Mouse (Mus musculus) bone marrow, adult 2 months (tissue): ENCODE results near the gene Ppm1a. TPM values are rescaled to one million over a fixed set of nuclear protein-coding genes. Genes with fewer than 3 reads are reported as not detected.

Experiments
- H3K27ac ChIP-seq: fragments of 200-500 bp; 2 replicates; pipeline ENCODE4 v1.5.1; 2012; ENCODE audit warnings: low read depth, mild to moderate bottlenecking, control low read depth, inconsistent platforms, low read length; ENCODE audit not compliant: control insufficient read depth, poor library complexity, insufficient read depth
- H3K4me1 ChIP-seq: fragments of 200-500 bp; 2 replicates; pipeline ENCODE4 v1.6.1; 2011; ENCODE audit warnings: low read length; ENCODE audit not compliant: control insufficient read depth, insufficient read depth
- H3K4me3 ChIP-seq: fragments of 200-500 bp; replicated peaks from 2 replicates; pipeline ENCODE3; 2011; ENCODE audit warnings: mild to moderate bottlenecking, low read depth, low read length, control low read depth; ENCODE audit not compliant: control insufficient read depth
- CTCF ChIP-seq: fragments of 200-500 bp; IDR thresholded peaks from 2 replicates; pipeline ENCODE4 v1.5.1; 2011; ENCODE audit warnings: low read length, control low read depth; ENCODE audit not compliant: control insufficient read depth, insufficient read depth
- POLR2A ChIP-seq: fragments of 200-500 bp; IDR thresholded peaks from 2 replicates; pipeline ENCODE4 v1.6.1; 2011; ENCODE audit warnings: low read depth, mild to moderate bottlenecking, control low read depth, low read length, borderline replicate concordance; ENCODE audit not compliant: control insufficient read depth
- WGBS: fragments of 180-500 bp; shearing (Covaris S2); methylation state at CpG from one replicate; pipeline ENCODE4 v1.1.7; 2018; 5-methylcytosine and 5-hydroxymethylcytosine counted together
- polyA plus RNA-seq: library from polyadenylated mRNA; stranded (reverse); fragments of >200 nt; gene quantifications from 2 replicates; pipeline ENCODE4 v1.2.4, GENCODE M21; 2011; ENCODE audit warnings: low replicate concordance; ENCODE audit not compliant: missing spikeins, insufficient read depth, insufficient read length

Gene Ppm1a
- polyA plus RNA-seq, 1 experiment = 41.7 TPM

DNA sequence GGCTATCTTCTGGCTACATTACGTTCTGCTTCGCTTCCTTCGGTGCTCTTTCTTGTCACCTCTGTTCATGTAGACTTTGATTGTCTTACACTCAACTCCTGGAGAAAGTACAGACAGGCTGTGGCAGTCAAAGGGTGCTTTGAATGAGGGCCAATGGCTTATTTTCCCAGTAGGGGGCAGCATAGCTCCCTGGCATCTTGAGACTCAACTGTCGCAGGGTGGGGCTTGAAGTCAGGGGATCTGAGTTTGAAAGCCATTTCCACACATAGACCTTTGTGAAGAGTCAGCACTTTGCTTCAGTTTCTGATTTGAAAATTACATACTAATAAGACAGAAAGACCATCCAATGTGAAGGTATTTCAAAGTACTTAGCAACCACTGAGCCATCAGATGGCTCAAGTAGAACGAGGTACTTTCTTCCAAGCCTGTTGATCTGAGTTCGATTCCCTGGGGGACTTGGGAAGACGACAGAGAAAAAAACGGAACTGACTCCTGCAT is 78.3 kb downstream of the Ppm1a start:
- H3K4me3 ChIP-seq = no peak overlapping the region
- TF ChIP-seq CTCF (no peak), POLR2A (no peak)
- no peak overlapping the region for H3K27ac ChIP-seq
- 72% methylated on average over 8 of the region's 8 CpGs for WGBS
- H3K4me1 ChIP-seq = no peaks in the 10 kb centered on the region

DNA sequence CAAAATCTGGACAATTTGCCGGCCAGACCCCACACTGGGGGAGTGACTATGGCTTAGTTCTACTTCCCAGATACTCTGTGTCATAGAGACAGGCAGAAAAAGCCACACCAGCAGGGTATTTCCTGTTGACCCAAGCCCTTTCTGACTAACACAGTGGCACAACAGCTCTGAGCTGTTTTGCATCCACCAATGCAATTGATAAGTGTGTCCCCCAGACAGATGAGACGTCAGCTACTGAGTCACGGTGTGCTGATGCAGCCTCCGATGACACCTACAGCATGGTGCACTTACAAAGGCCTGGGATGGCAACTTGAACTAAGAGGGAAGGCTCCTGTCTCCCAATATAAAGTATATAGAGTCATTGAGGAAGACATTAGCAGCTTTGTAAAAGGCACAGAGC is 80.0 kb downstream of the Ppm1a start:
- Histone ChIP-seq H3K4me3 (no peak overlapping the region), H3K27ac (no peak overlapping the region), H3K4me1 (no peaks in the 10 kb centered on the region)
- TF ChIP-seq POLR2A = no peak
- no peak for TF ChIP-seq CTCF
- WGBS = 71% methylated on average over 4 of the region's 4 CpGs

DNA sequence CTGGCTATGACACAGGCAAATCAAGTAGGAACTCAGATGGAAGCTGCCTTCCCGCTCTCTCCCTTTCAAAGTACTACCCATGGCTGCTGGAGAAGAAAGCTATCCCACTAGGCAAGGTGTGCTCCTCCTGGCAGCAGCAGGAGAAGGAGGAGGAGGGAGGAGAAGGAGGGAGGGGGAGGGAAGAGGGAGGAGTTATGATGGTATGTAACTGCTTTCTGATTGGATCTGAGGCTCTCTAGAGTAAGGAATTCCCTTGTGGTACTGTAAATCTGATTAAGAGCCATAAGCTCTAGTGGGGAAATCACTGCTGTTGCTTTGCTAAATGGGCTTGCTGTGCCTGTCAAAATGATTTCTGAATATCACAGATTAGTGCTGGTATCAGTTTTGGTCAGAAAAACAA is 84.2 kb downstream of the Ppm1a start:
- TF ChIP-seq CTCF (no peak), POLR2A (no peak)
- Histone ChIP-seq H3K4me1 (no peaks in the 10 kb centered on the region; the same call in 1 of the 2 replicates), H3K4me3 (no peak overlapping the region), H3K27ac (no peak overlapping the region)
- 74% methylated on average over 1 of the region's 1 CpGs for WGBS

DNA sequence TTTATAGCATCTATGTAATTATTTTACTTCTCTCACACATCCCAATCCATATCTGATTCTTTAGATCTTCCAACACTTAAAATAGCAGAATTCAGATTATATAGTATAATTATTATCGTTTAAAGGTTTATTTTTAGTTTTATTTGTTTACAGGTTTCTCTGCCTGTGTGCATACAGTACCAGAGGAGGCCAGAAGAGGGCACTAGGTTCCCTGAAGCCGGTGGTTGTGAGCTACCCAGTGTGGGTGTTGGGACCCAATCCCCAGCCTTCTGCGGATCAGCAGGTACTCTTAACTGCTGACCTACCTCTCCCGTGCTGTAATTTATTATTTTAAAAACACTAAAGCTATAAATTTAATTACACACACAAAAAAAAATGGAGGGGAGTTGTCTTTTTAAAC is 85.9 kb downstream of the Ppm1a start:
- WGBS = 82% methylated on average over 4 of the region's 4 CpGs
- Histone ChIP-seq H3K4me1 (no peaks in the 10 kb centered on the region; the same call in 1 of the 2 replicates), H3K4me3 (no peak overlapping the region), H3K27ac (no peak overlapping the region)
- TF ChIP-seq CTCF (peak; percentile 23; the same call in 1 of the 2 replicates), POLR2A (no peak)

GRCm38 (mm10) chr12:72843555-72843954 is 86.3 kb downstream of the Ppm1a start:
- Histone ChIP-seq H3K4me3 (no peak overlapping the region), H3K4me1 (no peaks in the 10 kb centered on the region; the same call in 1 of the 2 replicates), H3K27ac (no peak overlapping the region)
- no peak for TF ChIP-seq POLR2A
- TF ChIP-seq CTCF = no peak
- 73% methylated on average over 4 of the region's 4 CpGs for WGBS

GRCm38 (mm10) chr12:72843973-72844620 is 86.8 kb downstream of the Ppm1a start:
- Histone ChIP-seq H3K4me1 (no peaks in the 10 kb centered on the region; the same call in 1 of the 2 replicates), H3K4me3 (peak overlapping the region; percentile 15), H3K27ac (peak overlapping the region; percentile 84)
- TF ChIP-seq POLR2A (peak; percentile 22; the same call in 1 of the 2 replicates), CTCF (no peak)
- WGBS = 2% methylated on average over 12 of the region's 12 CpGs

- no peak for TF ChIP-seq POLR2A
- no peak for TF ChIP-seq CTCF
- H3K4me3 ChIP-seq = no peak overlapping the region
- WGBS = 83% methylated on average over 10 of the region's 10 CpGs
- no peaks in the 10 kb centered on the region; the same call in 1 of the 2 replicates for H3K4me1 ChIP-seq
- H3K27ac ChIP-seq = no peak overlapping the region
Observed at GRCm38 (mm10) chr12:72845946-72846345, 88.7 kb downstream of the Ppm1a start.

DNA sequence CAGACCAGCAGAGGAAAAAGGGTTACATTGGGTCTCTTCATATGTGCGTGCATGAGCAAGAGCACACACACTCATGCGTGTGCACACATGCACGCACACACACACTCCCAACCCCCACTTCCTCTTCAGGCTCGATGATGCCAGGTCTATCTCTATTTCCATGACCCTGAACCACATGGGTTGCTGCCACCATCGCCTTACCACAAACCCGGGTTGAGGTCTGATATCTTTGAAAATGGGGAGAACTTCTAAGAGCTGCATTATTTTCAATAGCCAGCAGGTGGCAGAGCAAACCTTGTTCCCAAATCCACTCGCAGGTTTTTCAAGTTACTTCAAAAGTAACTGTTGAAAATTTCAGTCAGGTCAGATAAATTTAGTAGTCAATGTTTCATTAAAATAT is 90.5 kb downstream of the Ppm1a start:
- TF ChIP-seq POLR2A (no peak), CTCF (0 out of 2 replicates have a peak, but pooled peaks have one; percentile 5)
- H3K4me1 ChIP-seq = no peaks in the 10 kb centered on the region; the same call in 1 of the 2 replicates

More for the DNA sequence above, 90.5 kb downstream of the Ppm1a start:
- 16% methylated on average over 7 of the region's 7 CpGs for WGBS
- Histone ChIP-seq H3K27ac (no peak overlapping the region), H3K4me3 (no peak overlapping the region)

Other genes starting within 250 kb of the Ppm1a start
- gene Pcnx4, start 221.1 kb upstream of the Ppm1a start, polyA plus RNA-seq = 1.0 and 1.4 TPM in 2 replicates
- 1.2 and 1.5 TPM in 2 replicates for gene Gm4756, start 107.8 kb upstream of the Ppm1a start, polyA plus RNA-seq
- gene Dhrs7, start 92.5 kb upstream of the Ppm1a start, polyA plus RNA-seq = 19.2 and 49.6 TPM in 2 replicates
- not detected in 2 replicates for gene Six6, start 182.4 kb downstream of the Ppm1a start, polyA plus RNA-seq
- gene 4930447C04Rik, start 183.3 kb downstream of the Ppm1a start, polyA plus RNA-seq = 0.99 and 2.3 TPM in 2 replicates